Mouse (Mus musculus): ENCODE measurements around the gene Tha1.

Gene Tha1

DNA sequence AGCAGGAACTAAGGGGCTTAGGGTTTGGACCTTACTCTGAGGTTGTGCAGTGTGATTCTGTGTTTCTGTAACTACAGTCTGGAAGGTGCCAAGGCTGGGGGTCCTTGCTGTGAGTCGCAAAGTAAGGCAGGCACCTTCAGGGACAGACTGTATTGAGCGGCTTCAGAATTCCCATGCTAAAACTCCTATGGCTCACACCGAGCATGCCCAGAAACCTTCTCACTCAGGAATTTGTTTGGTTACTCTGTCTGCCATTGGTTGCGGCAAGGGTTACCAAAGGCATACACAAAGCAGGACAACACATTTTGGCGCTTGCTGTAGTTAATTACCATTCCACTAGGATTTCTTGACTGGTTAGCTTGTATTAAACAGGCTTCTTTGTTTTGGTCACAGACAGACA, 47.1 kb downstream of the Tha1 start:
- DNase-seq (ENCODE audit: low read depth, low spot score) = no peak

DNA sequence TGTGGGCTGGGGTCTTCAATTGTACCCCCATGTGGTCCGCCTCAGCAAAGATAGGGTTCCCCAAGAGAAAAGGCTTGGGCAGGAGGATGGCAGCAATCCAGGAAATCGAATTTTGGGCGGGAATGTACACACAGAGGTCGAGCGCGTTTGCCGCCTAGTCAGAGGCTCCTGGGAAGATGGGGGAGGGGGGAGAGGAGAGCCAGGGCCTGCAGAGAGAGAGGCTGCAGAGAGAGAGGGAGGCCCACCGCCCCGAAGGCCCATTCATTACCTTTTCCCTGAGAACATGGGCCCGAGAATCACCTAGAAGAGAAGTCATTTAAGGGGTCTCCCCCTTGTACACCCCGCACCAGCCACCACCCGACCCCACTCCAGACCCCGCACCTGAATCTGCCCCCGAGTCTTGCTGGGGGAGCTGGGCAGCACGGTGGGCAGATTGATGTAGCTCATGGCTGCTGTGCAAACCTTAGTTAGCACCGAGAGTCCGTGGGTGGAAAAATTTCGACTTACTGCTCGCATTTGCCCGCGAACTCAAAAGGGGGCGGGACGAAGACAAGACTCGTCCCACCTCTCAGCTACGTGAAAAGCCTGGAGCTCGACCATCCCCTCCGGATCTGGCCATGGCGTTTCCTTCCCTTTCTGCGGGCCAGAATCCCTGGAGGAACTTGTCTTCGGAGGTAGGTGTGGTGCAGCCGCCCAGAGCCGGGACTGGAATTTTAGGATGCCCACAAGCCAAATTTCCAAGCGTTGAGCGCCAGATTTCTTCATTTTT, 47.8 kb downstream of the Tha1 start, which contains the start of the genes Afmid and Tk1:
Afmid (plus strand) TSS at position 592 of the 769 bp plus-strand sequence.
Tk1 (minus strand) TSS at position 760 of the 769 bp plus-strand sequence.
- peak; percentile 83 for DNase-seq (ENCODE audit: low read depth, low spot score)

DNA sequence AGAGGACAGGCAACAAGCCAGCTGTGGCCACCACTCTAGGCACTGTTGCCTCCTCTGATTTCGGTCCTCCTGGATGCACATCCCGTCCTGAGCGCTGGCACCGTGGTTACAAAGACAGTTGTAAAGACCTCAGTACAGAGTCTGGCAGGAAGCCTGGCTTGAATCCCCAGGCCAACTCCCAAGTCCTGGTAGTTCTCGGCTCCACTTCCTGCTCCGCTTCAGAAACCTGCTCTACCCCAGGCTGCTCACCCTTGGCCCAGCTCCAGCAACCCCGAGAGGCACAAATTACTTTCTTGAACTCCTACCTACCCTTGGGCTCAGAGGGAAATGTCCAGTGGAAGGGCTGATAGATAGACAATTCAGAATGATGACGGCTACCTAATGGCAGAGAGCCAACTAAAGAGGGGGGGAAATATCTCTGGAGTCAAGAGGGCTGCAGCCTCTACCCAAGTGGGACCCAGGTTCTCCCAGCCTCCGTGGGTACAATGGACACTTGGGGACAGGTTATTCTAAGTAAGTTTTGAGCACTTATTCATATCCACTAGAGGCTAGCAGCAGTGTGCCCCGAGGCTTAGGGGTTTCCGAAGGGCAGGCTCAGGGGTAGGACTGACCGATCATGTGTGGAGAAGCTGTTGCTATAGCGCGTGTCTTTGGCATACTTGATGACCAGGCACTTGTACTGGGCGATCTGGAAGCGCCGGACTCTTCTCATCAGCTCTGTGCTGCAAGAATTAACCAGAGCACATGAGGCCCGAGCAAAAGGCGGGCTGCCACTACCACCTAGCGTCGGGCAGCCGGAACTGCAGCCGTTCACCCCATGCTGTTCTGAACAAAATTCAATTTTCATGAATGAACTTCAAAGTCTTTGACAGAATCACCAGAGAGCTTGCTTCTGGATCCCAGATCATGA, 49.0 kb downstream of the Tha1 start:
- peak; percentile 74 for DNase-seq (ENCODE audit: low read depth, low spot score)

GRCm38 (mm10) chr11:117823411-117823810, 49.9 kb downstream of the Tha1 start:
- no peak for DNase-seq (ENCODE audit: low read depth, low spot score)

- DNase-seq (ENCODE audit: low read depth, low spot score) = no peak
These were observed 50.5 kb downstream of the Tha1 start for GRCm38 (mm10) chr11:117822728-117823241.

DNA sequence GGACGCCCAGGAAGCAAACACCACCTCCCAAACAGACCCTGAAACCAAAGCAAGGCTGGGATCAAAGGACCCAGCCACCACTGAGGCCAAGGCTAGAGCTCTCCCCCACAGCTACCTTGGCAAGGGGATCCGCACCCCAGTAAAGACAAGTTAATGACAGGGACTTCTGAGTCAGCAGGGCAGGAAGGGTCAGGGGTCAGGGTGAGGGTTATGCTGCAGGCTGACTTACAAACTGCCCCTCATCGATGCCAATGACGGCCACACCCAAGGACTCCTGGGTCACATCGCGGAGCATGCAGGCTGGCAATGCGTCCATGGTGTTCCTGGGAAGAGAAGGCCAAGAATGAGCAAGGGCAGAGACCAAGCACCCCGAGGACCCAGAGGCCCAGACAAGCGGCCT, 51.4 kb downstream of the Tha1 start:
- no peak for DNase-seq (ENCODE audit: low read depth, low spot score)

- no peak for DNase-seq (ENCODE audit: low read depth, low spot score)
These were observed 53.1 kb downstream of the Tha1 start for GRCm38 (mm10) chr11:117820173-117820572.

- no peak for DNase-seq (ENCODE audit: low read depth, low spot score)
These were observed 54.2 kb downstream of the Tha1 start for GRCm38 (mm10) chr11:117819095-117819494.
